Mouse (Mus musculus) spleen, adult 2 months (tissue): ENCODE data around the gene Mast1. TPM values are rescaled to one million over a fixed set of nuclear protein-coding genes. Genes with fewer than 3 reads are reported as not detected.

Source experiments
- DNase-seq, 2 experiments: peaks; one replicate each; pipeline versions ENCODE4 v3.0.0 to v3.0.0-alpha.2; 2012 to 2021; ENCODE audit warnings: low spot score in 2 of 2, low read depth in 1 of 2
- H3K27ac ChIP-seq: fragments of 200-500 bp; 2 replicates; pipeline ENCODE4 v1.5.1; 2012; ENCODE audit warnings: low read length, inconsistent platforms; ENCODE audit not compliant: insufficient read depth
- H3K27me3 ChIP-seq: fragments of 200-500 bp; 2 replicates; pipeline ENCODE4 v1.6.1; 2012; ENCODE audit warnings: mild to moderate bottlenecking, moderate library complexity, low read length, inconsistent platforms; ENCODE audit not compliant: control insufficient read depth, insufficient read depth
- H3K36me3 ChIP-seq: fragments of 200-500 bp; 2 replicates; pipeline ENCODE4 v1.6.1; 2012; ENCODE audit warnings: mild to moderate bottlenecking, low read length, inconsistent platforms; ENCODE audit not compliant: control insufficient read depth, insufficient read depth
- H3K4me1 ChIP-seq: fragments of 200-500 bp; 2 replicates; pipeline ENCODE4 v1.6.1; 2011; ENCODE audit warnings: inconsistent platforms; ENCODE audit not compliant: control insufficient read depth, insufficient read depth, insufficient read length
- H3K4me3 ChIP-seq: fragments of 200-500 bp; 2 replicates; pipeline ENCODE4 v1.5.1; 2011; ENCODE audit warnings: mild to moderate bottlenecking, inconsistent platforms; ENCODE audit not compliant: insufficient read depth, insufficient read length; ENCODE audit errors: extremely low read depth
- CTCF ChIP-seq: fragments of 200-500 bp; IDR thresholded peaks from 2 replicates; pipeline ENCODE4 v1.5.1; 2011; ENCODE audit warnings: mild to moderate bottlenecking, inconsistent platforms; ENCODE audit not compliant: insufficient read depth, insufficient read length, insufficient replicate concordance; ENCODE audit errors: extremely low read depth
- POLR2A ChIP-seq: fragments of 200-500 bp; IDR thresholded peaks from 2 replicates; pipeline ENCODE4 v1.6.1; 2011; ENCODE audit warnings: low read depth, low read length, inconsistent platforms
- WGBS: fragments of 180-500 bp; shearing (Covaris S2); methylation state at CpG from one replicate; pipeline ENCODE4 v1.1.7; 2018; 5-methylcytosine and 5-hydroxymethylcytosine counted together
- polyA plus RNA-seq: library from polyadenylated mRNA; depleted of rRNA; stranded (reverse); fragments of >200 nt; gene quantifications from 2 replicates; pipeline ENCODE4 v1.2.3, GENCODE M21; 2012; rRNA removed

Mast1 gene
- polyA plus RNA-seq, result 0.70 and 0.74 TPM in 2 replicates

DNA sequence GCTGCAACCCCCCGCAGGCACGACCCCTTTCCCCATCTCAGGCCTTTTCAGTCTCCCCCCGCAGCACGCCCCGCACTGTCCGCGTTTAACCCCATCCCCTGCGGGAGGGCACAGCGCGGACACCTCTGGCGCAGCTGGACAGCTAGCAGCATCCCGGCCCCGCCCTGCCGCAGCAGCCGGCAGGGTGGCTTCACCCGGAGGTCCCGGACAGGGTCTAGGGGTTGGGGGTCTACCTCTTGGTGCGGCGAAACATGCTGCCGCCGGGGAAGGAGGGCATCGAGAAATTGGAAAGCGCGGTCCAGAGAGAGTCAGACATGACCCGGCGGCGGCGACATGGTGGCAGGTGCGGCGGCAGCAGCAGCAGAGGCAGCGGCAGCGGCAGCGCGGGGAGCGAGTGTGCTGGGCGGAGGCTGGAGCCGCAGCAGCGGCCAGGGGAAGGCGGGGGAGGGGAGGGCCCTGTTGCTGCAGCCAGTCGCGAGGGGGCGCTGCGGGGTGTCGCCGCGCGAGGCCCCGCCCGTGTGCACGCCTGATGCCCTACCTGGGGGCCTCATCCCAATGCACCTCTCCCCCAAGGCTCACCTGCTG, at the start of gene Mast1:
Gene Mast1, minus strand, starts transcription at position 398 of the 585 bp plus-strand sequence.
- peak within 1 kb of the TSS; percentile 47; the same call in 1 of the 2 replicates for H3K4me3 ChIP-seq
- H3K27me3 ChIP-seq, result peaks cover 14% of the 10 kb centered on the region
- no peaks in the 10 kb centered on the region for H3K36me3 ChIP-seq
- peaks cover 8% of the 10 kb centered on the region; the same call in 1 of the 2 replicates for H3K4me1 ChIP-seq
- TF ChIP-seq CTCF, result peak; percentile 63
- TF ChIP-seq POLR2A, result no peak
- WGBS, result 2% methylated on average over 44 of the region's 50 CpGs
- no peak within 1 kb of the TSS for H3K27ac ChIP-seq
- DNase-seq, result peak in 1 of 2 experiments; percentile 46

DNA sequence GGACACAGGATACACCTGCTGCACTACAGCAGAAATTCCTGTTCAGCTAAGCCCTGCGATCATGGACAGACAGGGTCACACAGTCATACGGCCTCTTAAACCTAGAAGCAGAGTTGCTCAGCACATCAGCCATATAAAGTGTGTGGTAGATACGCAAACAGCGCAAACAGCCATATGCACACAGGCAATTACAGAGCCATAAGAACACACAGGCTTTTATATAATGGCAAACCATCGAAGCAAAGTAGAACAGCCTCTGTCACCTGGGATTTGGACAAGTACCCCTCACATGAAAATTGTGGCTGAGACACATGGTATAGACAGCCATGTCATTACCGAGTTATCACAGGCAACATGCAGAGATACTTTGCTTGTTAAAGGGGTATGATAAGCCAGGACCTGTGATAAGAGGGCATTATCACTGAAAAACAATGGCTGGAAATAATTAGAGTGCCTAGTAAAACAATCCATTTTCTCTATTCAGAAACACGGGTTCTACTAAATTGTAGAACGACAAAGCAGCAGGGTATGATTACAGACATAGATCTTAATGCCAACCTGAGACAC, 49.3 kb upstream of the Mast1 start:
- DNase-seq, result no peak
- Histone ChIP-seq H3K4me1 (peaks cover 24% of the 10 kb centered on the region), H3K4me3 (peak overlapping the region; percentile 64; the same call in 1 of the 2 replicates), H3K36me3 (no peaks in the 10 kb centered on the region), H3K27me3 (no peaks in the 10 kb centered on the region), H3K27ac (peak overlapping the region; percentile 89)
- 29% methylated on average over 8 of the region's 8 CpGs for WGBS
- TF ChIP-seq CTCF (no peak), POLR2A (no peak)

DNA sequence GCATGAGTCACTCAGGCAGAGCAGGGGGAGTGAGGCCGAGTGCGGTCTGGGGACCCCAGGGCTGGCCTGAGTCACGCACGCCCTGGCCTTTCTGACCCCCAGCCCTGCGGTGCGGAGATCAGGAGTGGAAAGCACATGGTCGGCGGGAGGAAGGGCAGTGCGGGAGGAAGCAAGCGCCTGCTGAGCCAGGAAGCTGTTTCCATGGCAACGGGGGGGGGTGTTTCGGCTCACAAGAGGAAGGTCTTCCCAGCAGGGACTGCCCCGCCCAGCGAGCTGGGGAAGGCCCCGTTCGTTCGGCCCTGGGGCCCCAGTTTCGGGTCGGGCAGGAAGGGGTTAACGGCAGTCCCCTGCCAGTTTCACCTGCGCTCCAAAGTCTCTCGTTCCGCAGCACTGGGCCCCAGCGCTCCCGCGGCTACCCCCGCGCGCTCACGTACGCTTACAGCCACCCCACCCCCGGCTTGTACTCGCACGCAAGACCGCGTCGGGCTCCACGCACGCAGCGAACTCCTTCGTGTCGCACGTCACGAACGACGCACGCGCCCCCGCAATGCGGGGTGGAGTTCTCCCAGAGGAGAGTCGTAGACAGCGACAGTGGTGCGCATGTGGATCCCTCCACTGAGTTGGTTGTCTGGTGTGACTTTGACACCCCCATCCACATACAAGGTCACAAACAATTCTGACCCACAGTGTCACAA, 48.7 kb upstream of the Mast1 start:
- Histone ChIP-seq H3K36me3 (no peaks in the 10 kb centered on the region), H3K4me1 (peaks cover 29% of the 10 kb centered on the region), H3K4me3 (peak overlapping the region; percentile 64), H3K27ac (peak overlapping the region; percentile 89), H3K27me3 (no peaks in the 10 kb centered on the region)
- WGBS, result under 1% methylated on average over 53 of the region's 53 CpGs
- TF ChIP-seq POLR2A (peak; percentile 38; the same call in 1 of the 2 replicates), CTCF (no peak)
- DNase-seq, result peak; percentile 94 to 96

DNA sequence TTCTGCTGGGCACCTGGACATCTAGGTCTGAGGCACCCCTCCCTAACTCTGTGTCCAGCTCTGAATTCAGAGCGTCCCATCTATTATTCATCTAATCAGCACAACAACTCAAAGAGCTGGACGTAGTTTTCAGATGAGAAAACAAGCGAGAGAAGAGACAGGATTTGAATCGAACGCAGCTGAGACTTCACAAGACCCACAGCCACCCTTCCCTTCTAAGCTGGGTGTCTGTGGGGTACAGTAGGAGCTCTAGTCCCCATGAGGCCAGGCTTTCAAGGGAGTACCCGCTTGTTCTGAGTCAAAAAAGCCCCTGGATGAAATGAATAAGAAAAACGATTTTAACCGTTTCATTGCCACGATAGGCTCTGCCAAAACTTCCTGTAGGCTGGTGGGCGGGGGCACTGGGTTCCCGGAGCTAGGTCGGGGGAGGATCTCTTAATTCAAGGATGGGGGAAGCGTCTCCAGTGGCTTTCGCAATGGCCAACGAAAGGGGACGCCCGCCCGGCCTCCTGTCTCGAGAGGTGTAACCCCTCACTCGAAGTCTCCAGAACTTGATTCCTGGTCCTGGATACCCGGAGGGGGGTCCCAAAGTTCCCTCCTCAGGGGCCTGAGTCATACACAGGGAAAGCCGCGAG, 48.0 kb upstream of the Mast1 start:
- DNase-seq, result no peak
- H3K27me3 ChIP-seq, result no peaks in the 10 kb centered on the region
- H3K36me3 ChIP-seq, result no peaks in the 10 kb centered on the region
- H3K27ac ChIP-seq, result peak overlapping the region; percentile 89
- peaks cover 32% of the 10 kb centered on the region for H3K4me1 ChIP-seq
- no peak for TF ChIP-seq POLR2A
- TF ChIP-seq CTCF, result no peak
- WGBS, result 3% methylated on average over 23 of the region's 23 CpGs
- peak overlapping the region; percentile 64 for H3K4me3 ChIP-seq

DNA sequence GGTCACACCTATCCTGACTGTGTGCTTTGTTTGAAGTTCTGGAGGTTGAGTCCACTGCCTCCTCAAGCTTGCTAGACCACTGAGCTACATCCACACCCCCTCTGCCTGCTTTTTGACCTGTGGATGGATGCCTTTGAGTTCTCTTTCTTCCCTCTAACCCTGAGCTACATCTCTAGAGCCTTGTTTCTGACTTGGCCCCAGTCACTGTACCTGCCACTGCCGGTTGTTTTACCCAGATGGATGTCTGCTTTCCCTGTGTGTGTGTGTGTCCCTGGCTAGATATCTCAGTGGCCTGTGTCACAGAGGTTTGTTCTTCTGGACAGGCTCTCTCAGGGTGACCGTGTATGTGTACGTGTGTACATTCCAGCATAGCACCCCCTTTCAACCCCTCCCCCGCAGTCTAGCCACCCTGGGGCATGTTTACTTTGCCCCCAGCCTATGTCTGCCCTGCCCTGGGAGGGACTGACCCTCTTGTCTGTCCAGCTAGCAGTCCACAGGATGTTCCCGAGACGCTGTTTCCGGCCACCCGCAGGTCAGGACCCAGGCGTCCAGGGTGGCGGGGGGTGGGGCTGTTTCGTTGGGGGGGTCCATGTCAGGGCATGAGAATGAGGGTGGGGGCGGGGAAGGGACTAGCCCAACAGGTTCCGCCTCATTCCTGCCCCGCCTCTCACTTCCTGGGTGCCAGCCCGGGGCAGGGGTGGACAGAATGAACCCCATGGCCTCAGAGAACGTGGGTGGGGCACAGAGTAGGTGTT, 47.3 kb upstream of the Mast1 start:
- H3K27ac ChIP-seq, result peak overlapping the region; percentile 89
- H3K27me3 ChIP-seq, result no peaks in the 10 kb centered on the region
- no peaks in the 10 kb centered on the region for H3K36me3 ChIP-seq
- peaks cover 35% of the 10 kb centered on the region for H3K4me1 ChIP-seq
- DNase-seq, result peak in 1 of 2 experiments; percentile 40
- H3K4me3 ChIP-seq, result no peak overlapping the region
- WGBS, result 33% methylated on average over 16 of the region's 16 CpGs
- no peak for TF ChIP-seq POLR2A
- TF ChIP-seq CTCF, result no peak

DNA sequence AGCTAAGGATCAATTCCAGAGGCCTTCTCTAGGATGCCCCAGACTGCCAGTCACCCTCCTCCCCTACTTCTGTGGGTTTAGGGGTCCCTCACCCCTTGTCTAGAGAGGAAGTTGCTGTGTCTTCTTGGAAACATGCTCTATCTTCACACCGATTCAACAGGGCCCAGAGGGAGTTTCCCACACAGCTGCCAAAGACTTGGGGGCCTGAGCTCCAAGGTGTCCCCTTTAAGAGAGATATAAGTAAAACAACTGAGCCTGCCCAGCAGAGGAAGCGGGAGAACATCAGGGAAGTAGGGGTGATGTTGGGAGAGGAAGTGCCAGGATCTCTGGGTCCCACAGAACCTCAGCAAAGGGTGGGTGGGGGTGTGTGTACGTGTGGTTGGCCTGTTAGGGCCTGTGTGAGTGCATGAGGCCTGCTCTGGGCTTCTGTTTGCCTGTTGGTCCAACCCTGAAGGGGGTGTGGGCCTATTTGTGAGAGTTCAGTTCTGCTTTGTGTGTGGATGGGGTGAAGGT, 45.4 kb upstream of the Mast1 start:
- no peak for TF ChIP-seq CTCF
- no peak for TF ChIP-seq POLR2A
- Histone ChIP-seq H3K4me3 (no peak overlapping the region), H3K27me3 (no peaks in the 10 kb centered on the region), H3K27ac (peak overlapping the region; percentile 78), H3K4me1 (peaks cover 37% of the 10 kb centered on the region), H3K36me3 (no peaks in the 10 kb centered on the region)
- DNase-seq, result no peak
- 14% methylated on average over 3 of the region's 3 CpGs for WGBS
